Mouse (Mus musculus) erythroblast, adult 5-6 weeks (primary cell): ENCODE data around the gene Hspa1b. TPM values are rescaled to one million over a fixed set of nuclear protein-coding genes. Genes with fewer than 3 reads are reported as not detected.
A peak's percentile ranks its signal among the peaks of the same experiment; 100 is the strongest.

Experiments
- ATAC-seq: replicated peaks from 2 replicates; pipeline ENCODE4 v1.8.0; 2016; ENCODE audit warnings: moderate number of reproducible peaks, mild to moderate bottlenecking, moderate TSS enrichment, inconsistent platforms; ENCODE audit not compliant: poor library complexity, low FRiP score, severe bottlenecking
- total RNA-seq, 2 experiments: library from RNA; stranded (forward) in 1 of 2; stranded (reverse) in 1 of 2; fragments of 150-400 nt in 1 of 2; fragments of 200-764, 138-1000 nt in 1 of 2; gene quantifications; 2 replicates each; pipeline versions ENCODE4 v1.2.3 to v1.2.4; 2015 to 2017; ENCODE audit warnings: low replicate concordance in 2 of 2

The Hspa1b gene
- total RNA-seq, 2 experiments from 2014 or later: 7.3 to 7.9 TPM

GRCm38 (mm10) chr17:34934830-34935229 lies 24.2 kb downstream of the Hspa1b start:
- no peak for ATAC-seq

DNA sequence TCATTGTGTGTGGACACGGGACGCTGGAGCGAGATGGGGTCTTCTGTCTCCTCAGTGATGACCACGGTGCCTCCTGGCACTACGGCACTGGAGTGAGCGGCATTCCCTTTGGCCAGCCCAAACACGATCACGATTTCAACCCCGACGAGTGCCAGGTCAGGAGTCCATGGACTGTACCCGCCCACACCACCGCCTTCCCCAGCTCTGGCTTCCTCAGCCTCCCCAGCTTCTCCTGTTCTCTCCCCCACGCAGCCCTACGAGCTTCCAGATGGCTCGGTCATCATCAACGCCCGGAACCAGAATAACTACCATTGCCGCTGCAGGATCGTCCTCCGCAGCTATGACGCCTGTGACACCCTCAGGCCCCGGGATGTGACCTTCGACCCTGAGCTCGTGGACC lies 25.0 kb downstream of the Hspa1b start:
- ATAC-seq: no peak

- ATAC-seq: no peak
These were observed 26.8 kb downstream of the Hspa1b start for GRCm38 (mm10) chr17:34932287-34932686.

DNA sequence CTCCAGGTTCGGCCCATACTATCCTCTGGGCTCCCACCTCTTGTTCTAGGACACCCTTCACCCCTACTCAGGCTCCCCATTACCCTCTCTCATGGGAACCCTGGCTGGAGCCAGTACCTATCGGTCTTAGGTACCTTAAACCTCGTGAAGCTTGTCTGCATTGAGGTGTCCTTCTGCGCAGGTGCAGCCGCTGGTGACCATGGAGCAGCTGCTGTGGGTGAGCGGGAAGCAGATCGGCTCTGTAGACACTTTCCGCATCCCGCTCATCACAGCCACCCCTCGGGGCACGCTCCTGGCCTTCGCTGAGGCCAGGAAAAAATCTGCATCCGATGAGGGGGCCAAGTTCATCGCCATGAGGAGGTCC lies 27.3 kb downstream of the Hspa1b start:
- ATAC-seq: no peak

- ATAC-seq: peak; percentile 89
These were observed 27.8 kb downstream of the Hspa1b start, which contains the start of gene Neu1 for GRCm38 (mm10) chr17:34931061-34931734. Gene Neu1, plus strand, starts transcription at chr17:34931253.

GRCm38 (mm10) chr17:34928841-34929240 lies 30.2 kb downstream of the Hspa1b start:
- ATAC-seq: no peak

DNA sequence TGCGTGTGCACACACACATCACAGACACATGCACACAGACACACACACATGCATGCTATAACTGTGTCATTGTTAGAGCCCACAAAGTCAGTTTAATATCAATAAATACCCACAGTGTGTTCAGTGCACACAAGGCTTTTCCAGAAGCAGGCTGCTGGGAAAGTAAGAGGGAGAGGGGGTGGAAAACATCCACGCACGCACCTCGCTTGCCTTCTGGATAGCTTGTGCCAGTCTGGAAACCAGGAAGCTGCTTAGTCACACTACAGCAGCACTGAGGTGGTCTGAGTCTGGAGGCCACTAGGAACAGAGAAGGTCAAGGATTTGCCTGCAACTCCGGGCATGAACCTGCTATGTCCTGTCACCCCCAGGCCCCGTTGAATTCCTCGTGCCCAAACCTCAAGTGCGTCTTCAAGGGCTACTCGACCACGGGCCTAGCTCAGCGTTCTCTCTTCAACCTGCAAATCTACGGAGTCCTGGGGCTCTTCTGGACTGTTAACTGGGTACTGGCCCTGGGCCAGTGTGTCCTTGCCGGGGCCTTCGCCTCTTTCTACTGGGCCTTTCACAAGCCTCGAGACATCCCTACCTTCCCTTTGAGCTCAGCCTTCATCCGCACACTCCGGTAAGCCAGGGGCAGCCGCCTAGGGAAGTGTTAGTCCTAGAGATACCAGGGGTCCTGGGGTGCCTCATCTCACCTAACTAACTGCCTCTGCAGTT lies 31.6 kb downstream of the Hspa1b start:
- no peak for ATAC-seq

DNA sequence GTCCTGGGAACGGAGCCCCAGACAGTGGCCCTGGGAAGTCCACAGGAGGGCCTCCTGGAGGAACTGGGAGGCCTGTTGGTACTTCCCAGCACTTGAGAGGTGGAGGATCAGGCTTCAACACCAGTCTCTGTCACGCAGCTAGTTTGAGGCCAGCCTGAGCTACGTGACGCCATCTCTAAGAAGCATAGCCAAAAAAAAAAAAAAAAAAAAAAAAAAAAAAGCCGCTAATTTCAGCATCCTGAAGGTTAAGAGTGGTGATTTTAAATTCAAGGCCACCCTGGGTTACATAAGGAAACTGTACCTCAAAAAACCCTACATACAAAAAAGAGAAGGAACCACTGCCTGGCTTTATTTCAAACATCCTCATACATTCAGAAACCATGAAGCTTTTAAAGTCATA lies 34.8 kb downstream of the Hspa1b start:
- no peak for ATAC-seq

GRCm38 (mm10) chr17:34922939-34923338 lies 36.1 kb downstream of the Hspa1b start:
- ATAC-seq: no peak

- no peak for ATAC-seq
These were observed 41.9 kb downstream of the Hspa1b start for GRCm38 (mm10) chr17:34917188-34917587.

DNA sequence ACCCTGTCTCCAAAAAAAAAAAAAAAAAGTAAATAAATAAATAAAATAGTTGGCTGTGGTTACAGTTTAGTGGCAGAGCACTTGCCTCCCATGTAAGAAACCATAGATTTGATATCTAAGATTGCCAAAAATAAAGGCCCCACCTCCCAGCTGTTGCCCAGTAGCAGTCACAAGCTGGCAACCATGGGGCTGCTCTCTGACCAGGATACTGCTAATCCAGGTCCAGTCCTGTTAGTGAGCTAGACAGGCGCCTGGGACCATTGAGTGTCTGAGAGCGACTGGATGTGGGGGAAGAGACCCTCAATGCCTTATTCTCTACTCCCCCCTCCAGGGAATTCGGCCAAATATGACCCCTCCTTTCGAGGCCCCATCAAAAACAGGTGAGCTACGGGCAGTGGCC lies 42.7 kb downstream of the Hspa1b start:
- no peak for ATAC-seq

GRCm38 (mm10) chr17:34915410-34915831 lies 43.6 kb downstream of the Hspa1b start:
- ATAC-seq: no peak

- ATAC-seq: no peak
These were observed 44.9 kb downstream of the Hspa1b start, which contains the start of gene Slc44a4 for GRCm38 (mm10) chr17:34913930-34914665. Gene Slc44a4, plus strand, starts transcription at chr17:34914466.

- ATAC-seq: peak; percentile 83
These were observed 47.1 kb downstream of the Hspa1b start for GRCm38 (mm10) chr17:34911945-34912351.

DNA sequence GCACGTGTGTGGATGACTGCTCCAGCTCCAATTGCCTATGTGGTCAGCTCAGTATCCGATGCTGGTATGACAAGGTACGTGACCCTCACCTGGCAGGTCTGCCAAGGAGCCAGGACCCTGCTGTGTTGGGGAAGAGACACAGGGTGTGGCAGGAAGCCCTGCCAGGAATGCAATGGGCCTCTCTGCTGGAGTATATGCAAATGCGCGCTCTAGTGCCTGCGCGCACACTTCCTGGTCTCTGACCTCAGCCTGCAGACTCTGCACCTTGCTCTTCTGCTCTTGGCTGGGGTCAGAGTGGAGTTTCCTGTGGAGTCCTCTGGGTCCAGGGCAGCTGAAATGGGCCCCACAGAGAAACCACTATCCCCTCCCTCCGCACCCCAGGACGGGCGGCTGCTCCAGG lies 48.1 kb downstream of the Hspa1b start:
- no peak for ATAC-seq

Other genes starting within 250 kb of the Hspa1b start
Only the 30 nearest of the 42 such genes appear.
- not detected in 2 replicates for gene Cyp21a1, start 154.7 kb downstream of the Hspa1b start, total RNA-seq (2015; ENCODE audit: low replicate concordance)
- not detected in 2 replicates for gene Cyp21a1, start 154.7 kb downstream of the Hspa1b start, total RNA-seq (2017; ENCODE audit: low replicate concordance)
- 8.3 and 8.6 TPM in 2 replicates for gene Stk19, start 122.3 kb downstream of the Hspa1b start, total RNA-seq (2015; ENCODE audit: low replicate concordance)
- gene Stk19, start 122.3 kb downstream of the Hspa1b start, total RNA-seq (2017; ENCODE audit: low replicate concordance): 5.9 TPM in 2 replicates
- gene Dxo, start 122.2 kb downstream of the Hspa1b start, total RNA-seq (2015; ENCODE audit: low replicate concordance): 6.5 and 6.9 TPM in 2 replicates
- gene Dxo, start 122.2 kb downstream of the Hspa1b start, total RNA-seq (2017; ENCODE audit: low replicate concordance): 3.5 and 19.9 TPM in 2 replicates
- gene Skiv2l, start 109.0 kb downstream of the Hspa1b start, total RNA-seq (2015; ENCODE audit: low replicate concordance): 4.8 and 9.8 TPM in 2 replicates
- 16.0 and 20.4 TPM in 2 replicates for gene Skiv2l, start 109.0 kb downstream of the Hspa1b start, total RNA-seq (2017; ENCODE audit: low replicate concordance)
- gene Nelfe, start 108.8 kb downstream of the Hspa1b start, total RNA-seq (2015; ENCODE audit: low replicate concordance): 23.0 and 30.0 TPM in 2 replicates
- 16.3 and 19.7 TPM in 2 replicates for gene Nelfe, start 108.8 kb downstream of the Hspa1b start, total RNA-seq (2017; ENCODE audit: low replicate concordance)
- not detected in 2 replicates for gene Cfb, start 96.7 kb downstream of the Hspa1b start, total RNA-seq (2015; ENCODE audit: low replicate concordance)
- gene Cfb, start 96.7 kb downstream of the Hspa1b start, total RNA-seq (2017; ENCODE audit: low replicate concordance): 0.43 and 0.56 TPM in 2 replicates
- gene Zbtb12, start 79.8 kb downstream of the Hspa1b start, total RNA-seq (2015; ENCODE audit: low replicate concordance): 0.38 and 0.42 TPM in 2 replicates
- gene Zbtb12, start 79.8 kb downstream of the Hspa1b start, total RNA-seq (2017; ENCODE audit: low replicate concordance): 0.98 TPM in 1 of 2 replicates, not detected in the other
- gene Gm20547, start 77.2 kb downstream of the Hspa1b start, total RNA-seq (2015; ENCODE audit: low replicate concordance): 1.5 TPM in 1 of 2 replicates, not detected in the other
- gene Gm20547, start 77.2 kb downstream of the Hspa1b start, total RNA-seq (2017; ENCODE audit: low replicate concordance): not detected in 2 replicates
- gene C2, start 61.0 kb downstream of the Hspa1b start, total RNA-seq (2015; ENCODE audit: low replicate concordance): 3.6 TPM in 1 of 2 replicates, not detected in the other
- 0.98 TPM in 1 of 2 replicates, not detected in the other for gene C2, start 61.0 kb downstream of the Hspa1b start, total RNA-seq (2017; ENCODE audit: low replicate concordance)
- gene Ehmt2, start 60.8 kb downstream of the Hspa1b start, total RNA-seq (2015; ENCODE audit: low replicate concordance): 18.8 and 19.9 TPM in 2 replicates
- 18.8 and 22.0 TPM in 2 replicates for gene Ehmt2, start 60.8 kb downstream of the Hspa1b start, total RNA-seq (2017; ENCODE audit: low replicate concordance)
- gene Slc44a4, start 44.8 kb downstream of the Hspa1b start, total RNA-seq (2015; ENCODE audit: low replicate concordance): not detected in 2 replicates
- gene Slc44a4, start 44.8 kb downstream of the Hspa1b start, total RNA-seq (2017; ENCODE audit: low replicate concordance): not detected in 2 replicates
- 12.3 and 12.9 TPM in 2 replicates for gene Neu1, start 28.0 kb downstream of the Hspa1b start, total RNA-seq (2015; ENCODE audit: low replicate concordance)
- 7.0 and 8.7 TPM in 2 replicates for gene Neu1, start 28.0 kb downstream of the Hspa1b start, total RNA-seq (2017; ENCODE audit: low replicate concordance)
- not detected in 2 replicates for gene Gm20481, start 10.7 kb upstream of the Hspa1b start, total RNA-seq (2015; ENCODE audit: low replicate concordance)
- gene Gm20481, start 10.7 kb upstream of the Hspa1b start, total RNA-seq (2017; ENCODE audit: low replicate concordance): not detected in 2 replicates
- gene Hspa1a, start 12.9 kb upstream of the Hspa1b start, total RNA-seq (2015; ENCODE audit: low replicate concordance): 1.5 and 2.9 TPM in 2 replicates
- gene Hspa1a, start 12.9 kb upstream of the Hspa1b start, total RNA-seq (2017; ENCODE audit: low replicate concordance): 5.0 and 5.4 TPM in 2 replicates
- gene Hspa1l, start 13.5 kb upstream of the Hspa1b start, total RNA-seq (2015; ENCODE audit: low replicate concordance): not detected in 2 replicates
- gene Hspa1l, start 13.5 kb upstream of the Hspa1b start, total RNA-seq (2017; ENCODE audit: low replicate concordance): not detected in 2 replicates
- 46.8 and 50.3 TPM in 2 replicates for gene Lsm2, start 22.6 kb upstream of the Hspa1b start, total RNA-seq (2015; ENCODE audit: low replicate concordance)
- 11.2 and 16.7 TPM in 2 replicates for gene Lsm2, start 22.6 kb upstream of the Hspa1b start, total RNA-seq (2017; ENCODE audit: low replicate concordance)
- gene Vars, start 41.7 kb upstream of the Hspa1b start, total RNA-seq (2015; ENCODE audit: low replicate concordance): 24.4 and 33.4 TPM in 2 replicates
- 37.4 and 45.0 TPM in 2 replicates for gene Vars, start 41.7 kb upstream of the Hspa1b start, total RNA-seq (2017; ENCODE audit: low replicate concordance)
- not detected in 2 replicates for gene Vwa7, start 57.3 kb upstream of the Hspa1b start, total RNA-seq (2015; ENCODE audit: low replicate concordance)
- not detected in 2 replicates for gene Vwa7, start 57.3 kb upstream of the Hspa1b start, total RNA-seq (2017; ENCODE audit: low replicate concordance)
- 2.3 TPM in 1 of 2 replicates, not detected in the other for gene Sapcd1, start 68.8 kb upstream of the Hspa1b start, total RNA-seq (2015; ENCODE audit: low replicate concordance)
- not detected in 2 replicates for gene Sapcd1, start 68.8 kb upstream of the Hspa1b start, total RNA-seq (2017; ENCODE audit: low replicate concordance)
- 0.38 and 1.5 TPM in 2 replicates for gene Msh5, start 87.5 kb upstream of the Hspa1b start, total RNA-seq (2015; ENCODE audit: low replicate concordance)
- 5.7 and 8.8 TPM in 2 replicates for gene Msh5, start 87.5 kb upstream of the Hspa1b start, total RNA-seq (2017; ENCODE audit: low replicate concordance)
- 74.6 and 85.9 TPM in 2 replicates for gene Clic1, start 90.7 kb upstream of the Hspa1b start, total RNA-seq (2015; ENCODE audit: low replicate concordance)
- gene Clic1, start 90.7 kb upstream of the Hspa1b start, total RNA-seq (2017; ENCODE audit: low replicate concordance): 66.9 and 68.8 TPM in 2 replicates
- 1.0 and 1.7 TPM in 2 replicates for gene Ddah2, start 99.8 kb upstream of the Hspa1b start, total RNA-seq (2015; ENCODE audit: low replicate concordance)
- 2.2 TPM in 1 of 2 replicates, not detected in the other for gene Ddah2, start 99.8 kb upstream of the Hspa1b start, total RNA-seq (2017; ENCODE audit: low replicate concordance)
- gene Ly6g6c, start 106.2 kb upstream of the Hspa1b start, total RNA-seq (2015; ENCODE audit: low replicate concordance): not detected in 2 replicates
- gene Ly6g6c, start 106.2 kb upstream of the Hspa1b start, total RNA-seq (2017; ENCODE audit: low replicate concordance): not detected in 2 replicates
- gene Mpig6b, start 106.9 kb upstream of the Hspa1b start, total RNA-seq (2015; ENCODE audit: low replicate concordance): 0.42 TPM in 1 of 2 replicates, not detected in the other
- not detected in 2 replicates for gene Mpig6b, start 106.9 kb upstream of the Hspa1b start, total RNA-seq (2017; ENCODE audit: low replicate concordance)
- not detected in 2 replicates for gene Ly6g6e, start 117.7 kb upstream of the Hspa1b start, total RNA-seq (2015; ENCODE audit: low replicate concordance)
- gene Ly6g6e, start 117.7 kb upstream of the Hspa1b start, total RNA-seq (2017; ENCODE audit: low replicate concordance): not detected in 2 replicates
- gene Ly6g6d, start 118.8 kb upstream of the Hspa1b start, total RNA-seq (2015; ENCODE audit: low replicate concordance): not detected in 2 replicates
- 1.4 TPM in 1 of 2 replicates, not detected in the other for gene Ly6g6d, start 118.8 kb upstream of the Hspa1b start, total RNA-seq (2017; ENCODE audit: low replicate concordance)
- gene Ly6g6f, start 126.4 kb upstream of the Hspa1b start, total RNA-seq (2015; ENCODE audit: low replicate concordance): not detected in 2 replicates
- gene Ly6g6f, start 126.4 kb upstream of the Hspa1b start, total RNA-seq (2017; ENCODE audit: low replicate concordance): not detected in 2 replicates
- 28.1 and 36.8 TPM in 2 replicates for gene Abhd16a, start 130.0 kb upstream of the Hspa1b start, total RNA-seq (2015; ENCODE audit: low replicate concordance)
- gene Abhd16a, start 130.0 kb upstream of the Hspa1b start, total RNA-seq (2017; ENCODE audit: low replicate concordance): 33.3 and 63.0 TPM in 2 replicates
- not detected in 2 replicates for gene Ly6g5c, start 149.0 kb upstream of the Hspa1b start, total RNA-seq (2015; ENCODE audit: low replicate concordance)
- gene Ly6g5c, start 149.0 kb upstream of the Hspa1b start, total RNA-seq (2017; ENCODE audit: low replicate concordance): not detected in 2 replicates
- gene Ly6g5b, start 156.2 kb upstream of the Hspa1b start, total RNA-seq (2015; ENCODE audit: low replicate concordance): 7.7 TPM in 1 of 2 replicates, not detected in the other
- 0.34 TPM in 1 of 2 replicates, not detected in the other for gene Ly6g5b, start 156.2 kb upstream of the Hspa1b start, total RNA-seq (2017; ENCODE audit: low replicate concordance)